Mouse (Mus musculus): ENCODE data around the gene Alg11.
A peak's percentile ranks its signal among the peaks of the same experiment; 100 is the strongest.

Alg11 gene

DNA sequence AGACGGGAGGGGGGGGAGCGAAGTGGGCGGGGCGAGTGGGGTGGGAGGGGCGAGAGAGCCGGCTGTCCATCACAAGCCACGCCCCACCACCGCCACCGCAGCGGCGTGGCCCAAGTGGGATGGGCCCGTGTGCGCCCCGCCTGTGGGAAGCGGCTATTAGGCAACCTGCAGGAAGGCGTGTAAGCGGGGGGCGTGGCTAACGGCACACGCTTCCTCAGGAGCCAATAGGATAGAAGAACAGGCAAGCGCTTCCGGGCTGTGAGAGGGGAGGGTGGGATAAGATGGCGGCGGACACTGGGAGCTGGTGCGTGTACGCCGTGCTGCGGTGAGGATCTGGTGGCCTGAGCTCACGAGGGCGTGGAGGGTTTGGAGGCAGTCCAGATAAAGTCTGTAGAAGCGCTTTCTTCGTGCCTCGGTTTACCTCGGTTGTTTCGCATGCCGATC lies at the start of gene Alg11:
TSS of gene Alg11 (plus strand) at position 276 of the 444 bp plus-strand sequence.
- peak; percentile 98 for DNase-seq (ENCODE audit: low read depth)

DNA sequence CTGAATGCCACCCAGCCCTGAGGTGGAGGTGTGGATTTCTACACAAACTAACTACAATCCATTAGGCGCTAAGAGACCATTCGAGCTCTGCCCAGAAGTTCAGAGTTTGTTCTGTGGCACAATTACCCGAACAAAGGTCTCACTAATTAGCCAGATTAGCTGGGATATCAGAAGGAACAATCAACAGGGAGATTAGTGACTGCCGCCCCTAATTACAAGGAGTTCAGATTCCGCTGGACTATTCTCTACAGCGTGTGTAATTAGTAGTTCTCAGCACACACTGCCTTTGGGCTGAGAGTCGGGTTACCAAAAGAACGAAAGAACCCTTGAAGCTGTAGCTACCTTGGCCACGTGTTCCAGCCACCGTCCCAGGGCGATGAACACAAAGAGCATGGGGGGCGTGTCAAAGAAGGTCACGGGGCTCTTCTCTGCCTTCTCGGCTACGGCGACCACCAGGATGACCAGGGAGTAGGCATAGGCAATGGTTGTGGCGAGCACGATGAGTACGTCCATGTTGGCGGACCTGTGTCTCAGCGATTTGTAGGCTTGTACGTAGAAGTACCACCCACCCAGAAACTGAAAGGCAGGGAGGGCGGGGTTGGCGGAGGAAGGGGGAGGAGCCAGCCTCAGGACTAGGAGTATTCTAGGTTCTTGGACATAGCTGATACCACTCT lies 47.4 kb upstream of the Alg11 start:
- no peak for DNase-seq (ENCODE audit: low read depth)

DNA sequence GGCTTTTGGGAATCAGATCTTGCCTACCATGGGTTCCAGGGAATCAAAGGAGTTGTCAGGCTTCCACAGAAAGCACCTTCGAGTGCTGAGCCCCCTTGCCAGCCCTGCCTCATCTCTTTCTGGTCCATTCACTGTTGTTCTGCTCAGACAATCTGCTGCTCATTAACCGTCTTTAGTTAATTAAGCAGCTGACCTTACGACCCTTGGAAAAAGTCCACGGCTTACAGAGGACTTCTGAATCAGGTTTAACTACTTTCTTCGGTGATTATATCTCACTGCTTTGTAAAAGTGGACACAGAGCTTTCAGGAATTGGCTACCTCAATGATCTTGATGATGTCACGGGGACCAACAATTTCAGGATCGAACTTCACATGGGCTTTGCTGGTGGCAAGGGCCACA lies 42.8 kb upstream of the Alg11 start:
- no peak for DNase-seq (ENCODE audit: low read depth)

DNA sequence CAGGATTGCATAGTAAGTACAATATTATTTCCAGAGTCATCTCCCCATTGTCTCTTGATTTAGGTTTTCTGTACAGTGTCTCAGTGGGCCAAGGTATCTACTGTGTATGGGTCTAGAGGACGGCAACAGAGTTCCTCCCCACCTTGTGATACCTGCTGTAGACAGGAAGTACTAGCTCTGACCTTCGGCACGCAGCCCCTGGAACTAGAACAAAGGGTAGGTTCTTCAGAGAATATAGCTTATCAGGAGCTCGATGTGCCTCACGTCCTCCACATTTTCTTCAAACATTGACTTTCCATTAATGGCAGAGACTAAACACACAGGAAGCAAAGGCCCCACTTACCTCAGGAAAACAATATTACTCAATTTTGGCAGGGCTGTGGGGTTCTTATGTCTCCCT lies 41.0 kb upstream of the Alg11 start:
- DNase-seq (ENCODE audit: low read depth) = no peak

DNA sequence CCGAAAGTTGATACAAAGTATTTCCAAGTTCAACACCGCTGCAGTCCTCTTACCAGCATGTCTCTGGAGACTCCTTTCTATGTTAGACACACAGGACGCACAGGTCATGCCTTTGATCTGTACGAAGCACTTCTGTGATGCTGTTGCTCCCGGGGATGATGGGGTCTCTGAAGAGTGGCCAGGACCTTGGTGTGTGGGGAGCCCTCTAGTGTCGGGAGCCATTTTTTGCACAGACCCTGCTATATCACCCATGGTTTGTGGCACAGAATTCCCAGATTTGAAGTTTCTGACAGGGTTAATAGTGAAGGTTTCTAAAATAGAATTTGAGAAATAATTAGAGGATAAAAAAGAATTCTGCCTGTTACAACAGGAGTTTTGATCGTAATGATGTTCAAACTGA lies 38.3 kb upstream of the Alg11 start:
- DNase-seq (ENCODE audit: low read depth) = no peak

DNA sequence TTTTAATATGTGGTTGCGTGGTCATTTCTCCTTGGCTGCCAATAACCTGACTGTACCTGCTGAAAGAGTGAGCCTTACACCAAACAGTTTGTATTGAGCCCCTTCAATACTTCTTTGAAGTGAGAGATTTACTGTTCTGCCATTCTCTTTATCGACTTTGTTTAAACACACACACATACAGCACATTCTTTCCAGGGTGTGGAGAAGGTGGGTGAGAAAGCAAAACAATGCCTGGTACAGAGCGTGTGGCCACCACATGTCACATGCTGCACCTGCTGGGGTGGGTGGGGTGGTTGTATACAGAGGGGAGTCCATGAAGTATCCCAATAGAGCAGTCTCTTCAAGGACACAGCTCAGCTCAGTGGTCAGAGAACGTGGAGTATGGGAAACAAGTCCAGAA lies 35.3 kb upstream of the Alg11 start:
- no peak for DNase-seq (ENCODE audit: low read depth)

DNA sequence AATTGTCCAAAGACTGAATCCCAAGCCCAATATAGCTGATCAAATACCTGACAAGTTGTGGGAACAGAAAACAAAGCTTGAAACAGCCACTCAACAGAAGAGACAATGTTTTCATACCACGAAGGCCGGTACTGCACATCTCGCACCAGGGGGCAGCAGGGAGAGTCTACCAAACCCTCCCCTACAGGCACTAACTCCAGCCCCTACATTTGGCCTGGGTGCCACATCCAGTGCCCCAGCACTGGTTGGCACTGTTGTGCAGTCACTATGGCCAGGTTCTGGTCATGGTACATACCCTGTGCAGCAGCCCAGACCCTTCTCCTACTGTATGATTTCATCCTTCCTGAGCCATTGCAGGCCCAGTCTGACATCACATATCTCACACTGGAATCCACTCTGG lies 31.5 kb upstream of the Alg11 start:
- DNase-seq (ENCODE audit: low read depth) = no peak

DNA sequence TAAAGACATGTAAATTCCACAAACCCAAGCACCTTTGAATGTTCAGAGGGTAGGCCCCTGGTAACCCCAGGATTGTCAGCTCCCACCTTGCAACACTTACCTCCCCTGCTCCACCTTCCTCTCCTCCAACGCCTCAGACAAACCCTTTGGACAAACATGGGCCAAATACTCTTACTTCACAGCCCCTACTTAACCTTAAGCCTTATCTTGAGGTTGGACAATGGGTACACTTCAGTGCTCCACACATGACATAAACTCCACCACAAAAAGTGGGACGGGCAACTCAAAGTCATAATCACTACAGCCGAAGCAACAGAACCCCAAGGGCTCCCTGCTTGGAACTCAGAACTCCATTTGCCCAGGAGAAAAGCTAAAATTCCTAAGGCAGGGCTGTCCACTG lies 29.5 kb upstream of the Alg11 start:
- DNase-seq (ENCODE audit: low read depth) = no peak

DNA sequence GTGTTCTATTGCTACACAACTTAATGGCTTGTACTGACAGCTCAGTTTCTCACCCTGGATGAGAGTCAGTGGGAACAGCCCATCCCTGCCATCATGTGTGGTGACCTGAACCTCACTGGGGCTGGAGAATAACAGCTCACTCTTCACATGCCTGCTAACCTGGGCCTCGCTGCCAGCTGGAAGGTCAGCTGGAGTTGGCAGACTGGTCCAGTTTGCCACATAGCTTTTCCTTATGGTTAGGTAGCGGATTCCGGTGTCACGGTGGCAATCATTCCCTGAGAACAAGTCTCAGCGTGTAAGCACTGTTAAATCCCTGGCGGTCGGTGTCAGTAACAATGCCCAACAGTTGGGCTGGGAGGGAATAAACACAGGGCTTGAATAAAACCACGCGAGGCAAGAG lies 24.4 kb upstream of the Alg11 start:
- no peak for DNase-seq (ENCODE audit: low read depth)

DNA sequence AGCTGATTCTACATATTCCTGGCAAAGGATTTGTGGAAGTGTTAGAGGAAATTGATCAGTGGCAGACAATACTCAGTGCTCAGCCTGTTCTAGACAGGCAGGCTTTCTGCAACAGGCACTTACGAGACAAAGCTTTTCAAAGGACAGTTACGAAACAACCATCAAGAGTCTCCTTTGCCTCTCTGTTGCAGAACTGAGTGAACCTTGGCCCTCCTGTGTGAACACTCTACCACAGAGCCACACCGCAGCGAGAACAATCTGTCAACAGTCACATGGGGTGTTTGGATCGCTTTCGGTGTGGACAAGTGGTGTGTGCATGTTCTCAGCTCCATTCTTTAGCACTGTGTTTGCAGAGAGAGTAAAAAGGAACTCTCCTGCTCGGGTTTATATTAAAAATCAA lies 23.5 kb upstream of the Alg11 start:
- DNase-seq (ENCODE audit: low read depth) = no peak

DNA sequence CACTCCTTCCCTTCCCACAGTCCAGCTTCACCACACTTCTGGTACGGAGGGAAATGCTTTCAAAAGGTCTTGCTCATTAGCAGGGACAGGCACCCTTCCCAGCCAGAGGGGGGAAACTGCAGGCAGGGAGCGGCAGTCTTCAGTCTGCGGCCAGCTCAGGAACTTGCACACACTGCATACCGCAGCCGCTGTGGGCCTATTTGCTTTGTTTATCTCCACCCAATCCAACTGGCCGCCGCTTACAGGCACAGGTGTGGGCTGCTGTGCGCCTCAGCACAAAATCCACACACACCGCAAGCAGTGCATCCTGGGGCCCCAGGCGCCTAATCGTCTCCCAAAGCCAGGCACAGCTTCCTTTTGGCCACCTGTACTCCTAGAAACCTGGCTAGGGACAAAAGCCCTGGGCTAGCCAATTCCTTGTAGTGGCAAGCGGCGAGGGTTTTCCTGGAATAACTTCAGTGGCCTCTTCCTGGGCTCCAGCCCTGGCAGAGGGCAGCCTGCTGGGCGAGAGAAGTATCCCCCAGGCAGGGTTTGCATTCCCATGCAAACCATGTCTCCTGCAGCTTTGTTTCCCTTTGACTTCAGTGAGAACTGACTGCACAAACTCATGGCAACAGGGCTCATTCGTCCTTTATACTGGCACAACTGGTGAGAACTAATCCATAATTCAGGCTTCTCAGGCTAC lies 20.9 kb upstream of the Alg11 start:
- DNase-seq (ENCODE audit: low read depth) = no peak

DNA sequence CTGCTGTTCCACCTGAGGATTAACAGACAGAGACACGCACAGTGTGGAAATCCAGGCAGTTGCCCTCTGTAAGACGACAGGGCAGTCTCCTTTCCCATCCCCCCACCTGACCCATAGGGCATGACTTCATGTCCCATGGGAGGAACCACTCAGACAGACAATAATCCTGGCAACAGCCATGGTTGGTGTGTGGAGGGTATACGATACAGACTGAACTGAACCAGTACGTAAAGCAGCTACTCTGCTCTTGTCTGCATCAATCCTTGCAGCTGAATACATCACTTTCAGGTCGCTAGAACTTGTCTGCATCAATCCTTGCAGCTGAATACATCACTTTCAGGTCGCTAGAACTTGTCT lies 20.4 kb upstream of the Alg11 start:
- DNase-seq (ENCODE audit: low read depth) = no peak

DNA sequence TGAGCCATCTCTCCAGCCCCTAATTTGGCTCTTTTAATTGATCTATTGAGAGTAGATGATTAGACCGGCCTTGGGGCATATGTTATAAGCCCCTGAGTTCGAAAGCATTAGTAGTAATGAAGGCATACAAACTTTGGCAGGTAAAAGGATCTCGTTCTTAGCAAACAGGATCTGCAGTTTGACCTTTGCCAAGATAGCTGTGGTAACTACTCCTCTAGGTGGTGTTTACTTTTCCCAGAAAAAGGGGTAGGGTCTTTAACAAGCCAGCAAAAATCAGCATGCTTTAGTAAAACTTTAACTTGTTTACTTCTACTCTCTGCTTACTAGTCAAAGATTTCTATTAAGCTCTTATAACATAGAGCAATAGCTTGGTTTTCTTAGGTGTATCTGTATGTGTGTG lies 18.0 kb upstream of the Alg11 start:
- DNase-seq (ENCODE audit: low read depth) = no peak

DNA sequence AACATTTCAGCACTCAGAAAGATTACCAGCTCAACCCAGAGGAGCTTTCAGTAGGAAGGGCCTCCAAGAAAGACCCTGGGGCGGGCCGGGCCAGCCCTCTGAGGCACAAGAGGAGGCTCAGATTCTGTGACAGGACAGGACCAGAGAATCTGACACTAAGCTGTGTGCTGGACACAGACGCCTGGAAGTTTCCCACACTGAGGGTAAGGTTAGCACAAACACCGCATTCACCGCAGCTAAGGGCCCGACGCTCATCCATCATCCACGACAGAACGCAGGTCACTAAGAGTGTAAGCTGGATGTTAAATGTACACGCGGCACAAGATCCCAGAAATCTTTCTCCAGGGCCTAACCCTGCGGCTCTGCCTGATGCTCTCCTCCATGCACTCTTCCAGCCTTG lies 16.8 kb upstream of the Alg11 start:
- no peak for DNase-seq (ENCODE audit: low read depth)

DNA sequence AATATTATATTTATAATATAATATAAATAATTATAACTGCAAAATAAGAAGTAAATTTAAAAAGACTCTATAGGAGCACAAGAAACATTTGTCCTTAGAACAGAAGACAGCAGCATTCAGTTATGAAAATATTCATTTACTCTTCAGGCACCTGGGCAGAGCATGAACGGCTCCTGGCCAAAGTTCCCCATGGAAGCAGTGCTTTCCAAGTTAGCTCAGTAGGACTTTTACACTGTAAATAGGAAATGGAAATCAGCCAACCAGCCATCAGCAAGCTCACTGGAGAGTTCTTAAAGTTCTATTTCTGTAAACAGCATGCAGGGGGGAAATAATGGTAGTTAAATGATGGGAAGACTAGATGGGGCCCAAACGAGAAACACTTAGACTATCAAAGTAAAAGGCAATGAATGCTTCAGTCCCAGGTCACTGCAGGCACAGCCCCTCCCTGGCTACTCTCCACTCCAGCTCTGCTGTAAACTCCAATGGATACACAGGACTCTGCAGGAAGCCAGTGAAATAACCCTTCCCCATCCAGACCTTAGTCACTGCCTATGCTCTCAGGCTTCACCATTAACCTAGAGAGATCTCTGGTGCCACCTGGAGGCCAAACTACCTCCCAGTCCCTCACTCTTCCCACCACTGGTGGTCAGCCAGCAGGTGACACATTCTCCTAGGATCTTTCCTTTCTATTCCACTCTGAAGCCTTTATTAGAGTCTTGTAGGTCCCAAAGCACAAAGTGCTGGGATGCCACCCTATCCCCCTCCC lies 12.6 kb upstream of the Alg11 start:
- DNase-seq (ENCODE audit: low read depth) = peak; percentile 53

DNA sequence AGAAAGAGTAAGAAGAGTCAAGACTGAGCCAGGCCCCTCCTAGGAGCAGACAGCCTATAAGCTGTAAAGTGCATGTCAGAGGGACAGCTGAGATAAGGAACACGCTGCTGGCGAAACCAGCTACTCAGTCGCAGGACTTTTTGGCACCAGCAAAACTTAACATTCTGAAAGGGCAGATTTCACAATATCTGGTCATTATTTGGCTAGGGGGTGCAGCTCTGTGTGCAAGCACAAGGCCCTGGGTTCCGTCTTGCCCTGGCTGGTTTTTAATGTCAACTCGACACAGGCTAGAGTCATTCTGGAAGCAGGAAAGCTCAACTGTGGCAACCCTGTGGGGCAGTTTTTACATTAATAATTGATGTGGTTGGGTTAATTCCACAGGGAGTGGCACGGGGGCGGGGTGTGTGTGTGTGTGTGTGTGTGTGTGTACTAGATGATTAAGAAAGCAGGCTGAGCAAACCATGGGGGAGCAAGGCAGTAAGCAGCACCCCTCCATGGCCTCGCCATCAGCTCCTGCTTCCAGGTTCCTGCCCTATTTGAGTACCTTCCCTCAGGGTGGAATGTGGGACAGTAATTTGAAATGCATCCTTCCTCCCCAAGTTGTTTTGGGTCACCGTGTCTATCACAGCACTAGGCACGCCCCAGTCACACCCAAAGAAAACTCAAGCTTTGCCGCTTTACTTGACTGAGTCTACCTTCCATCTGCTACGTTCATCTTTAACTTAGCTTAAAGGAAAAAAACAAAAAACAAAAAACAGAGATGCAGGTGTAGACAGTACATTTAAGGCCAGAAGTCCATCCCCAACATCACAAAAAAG lies 5.6 kb upstream of the Alg11 start:
- DNase-seq (ENCODE audit: low read depth) = no peak

DNA sequence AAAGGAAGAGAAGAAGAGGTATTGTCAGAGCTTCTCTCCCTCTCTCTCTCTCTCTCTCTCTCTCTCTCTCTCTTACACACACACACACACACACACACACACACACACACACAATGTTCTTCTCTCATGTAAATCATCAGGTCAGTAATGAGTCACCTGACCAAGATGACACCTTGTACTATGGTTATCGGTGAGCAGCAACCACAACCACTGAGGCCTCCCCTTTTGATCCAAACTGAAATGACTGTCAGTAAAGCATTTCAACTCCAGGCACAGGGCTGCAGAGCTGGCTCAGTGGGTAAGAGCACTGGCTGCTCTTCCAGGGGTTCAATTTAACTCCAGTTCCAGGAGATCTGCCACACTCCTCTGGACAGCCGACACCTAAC lies 5.0 kb upstream of the Alg11 start:
- DNase-seq (ENCODE audit: low read depth) = no peak

DNA sequence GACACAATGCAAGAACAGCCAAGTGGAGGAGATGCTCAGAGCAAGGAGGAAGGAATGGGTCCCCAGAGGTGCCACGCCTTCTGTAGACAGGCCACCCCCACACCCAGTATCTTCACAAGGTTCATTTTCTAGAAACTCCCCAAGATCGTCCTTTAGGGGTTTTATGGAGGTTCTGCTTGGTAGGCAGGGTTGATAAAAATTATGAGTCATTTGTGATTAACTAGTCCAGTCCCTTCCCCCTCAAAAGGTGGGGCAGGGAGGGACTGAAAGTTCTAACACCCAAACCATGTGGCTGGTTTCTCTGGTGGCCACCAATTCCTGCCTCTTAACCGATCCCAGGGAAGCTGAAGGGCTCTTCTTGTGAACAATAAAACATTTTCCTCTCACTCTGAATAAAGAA lies 3.7 kb upstream of the Alg11 start:
- no peak for DNase-seq (ENCODE audit: low read depth)

DNA sequence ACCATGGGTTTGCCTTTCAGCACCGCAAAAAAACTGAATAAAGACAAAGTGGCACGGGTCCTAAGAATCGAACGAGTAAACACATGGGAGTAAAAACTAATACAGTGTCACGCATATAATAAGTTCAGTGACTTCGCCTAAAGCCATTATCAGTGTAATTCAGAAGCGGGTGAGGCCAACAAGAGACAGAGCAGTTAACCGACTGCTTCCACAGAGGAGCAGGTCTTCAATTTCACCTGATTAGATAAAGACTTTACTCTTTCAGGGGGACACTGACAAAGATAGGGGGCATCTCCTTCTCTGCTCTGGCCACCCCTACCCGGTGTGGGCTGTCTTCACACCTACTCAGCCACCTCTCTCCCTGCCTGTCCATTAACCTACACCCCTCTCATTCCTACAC lies 2.2 kb upstream of the Alg11 start:
- peak; percentile 10 for DNase-seq (ENCODE audit: low read depth)

DNA sequence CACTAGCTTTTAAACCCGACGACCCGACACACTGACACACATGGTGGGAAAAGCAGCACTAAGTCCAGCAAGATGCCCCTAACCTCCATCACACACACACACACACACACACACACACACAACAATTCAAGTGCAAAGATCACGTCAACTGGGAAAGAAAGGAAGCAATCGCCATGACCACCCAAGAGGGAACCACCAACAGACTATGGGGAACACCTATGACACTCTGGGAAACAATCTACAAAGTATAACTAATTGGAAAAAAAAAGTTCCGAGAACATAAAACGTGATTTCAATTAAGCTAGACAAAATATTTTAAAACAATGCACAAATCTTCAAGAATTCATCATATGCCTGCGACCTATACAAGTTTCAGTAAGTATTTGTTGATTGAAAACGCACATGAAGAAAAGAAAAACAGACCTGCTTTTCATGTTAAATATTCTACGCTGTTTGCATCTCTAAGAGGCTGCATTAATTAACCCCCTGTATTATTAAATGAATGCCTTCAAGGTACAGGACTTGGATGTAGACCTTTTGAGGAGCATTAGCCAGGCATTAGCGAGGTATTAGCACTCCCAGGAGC lies 1.3 kb upstream of the Alg11 start:
- DNase-seq (ENCODE audit: low read depth) = no peak

DNA sequence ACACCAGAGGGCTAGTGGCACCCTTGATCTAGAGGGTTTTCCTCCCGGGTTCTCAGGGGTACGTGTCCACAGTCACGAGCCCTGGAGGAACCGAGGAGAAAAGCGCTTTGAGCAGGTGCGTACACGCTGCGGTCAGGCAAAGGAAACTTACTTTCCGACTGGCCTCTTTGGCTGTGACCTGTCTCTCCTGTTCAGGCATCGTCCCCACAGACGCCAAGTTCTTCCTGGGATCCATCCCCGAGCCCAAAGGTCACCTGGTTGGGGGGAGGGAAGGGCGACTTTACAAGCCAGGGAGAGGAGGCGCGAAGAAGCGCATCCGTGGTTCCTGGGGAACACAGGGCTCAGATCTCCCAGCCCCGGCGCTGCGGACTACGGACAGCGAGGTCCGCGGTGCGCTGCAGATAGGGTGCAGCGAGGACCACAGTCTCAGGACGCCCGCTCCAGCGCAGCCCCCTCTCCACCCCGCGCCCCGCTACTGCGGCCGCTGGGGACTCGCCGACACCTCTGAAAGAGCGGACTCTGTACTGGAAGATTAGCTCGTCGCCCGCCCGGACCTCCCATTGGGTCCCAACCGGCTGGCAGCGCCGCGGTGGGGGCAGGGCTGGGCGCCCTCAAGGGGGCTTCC lies 588 bp upstream of the Alg11 start, which contains the start of gene Atp7b:
TSS of gene Atp7b (minus strand) at position 485 of the 625 bp plus-strand sequence.
- DNase-seq (ENCODE audit: low read depth) = peak; percentile 72

DNA sequence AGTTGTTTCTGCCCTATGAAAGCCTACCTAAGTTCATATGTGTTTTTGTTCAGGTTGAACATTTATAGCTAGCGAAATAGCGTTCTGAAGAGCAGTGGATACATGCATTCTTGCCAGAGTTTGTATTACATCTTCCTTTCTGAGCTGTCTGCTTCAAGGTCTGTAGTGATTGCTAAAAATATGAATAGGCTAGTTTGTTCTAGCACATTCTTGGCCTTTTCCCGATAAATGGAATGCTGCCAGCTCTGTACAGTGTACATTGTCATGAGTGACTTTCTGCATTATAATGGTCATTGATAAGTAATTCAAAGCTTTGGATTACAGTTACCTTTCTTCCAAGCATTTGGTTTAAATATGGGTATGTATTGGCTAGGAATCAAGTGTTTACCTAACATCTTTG lies 605 bp downstream of the Alg11 start:
- no peak for DNase-seq (ENCODE audit: low read depth)
